8 mouse cellular contexts compared by ENCODE assay signal in genomic region chr8:80738388-80739154, GRCm38 (mm10). TPM values are rescaled to one million over a fixed set of nuclear protein-coding genes. Genes with fewer than 3 reads are reported as not detected.
DNase-seq lines count a peak whose midpoint lies in the region; ATAC-seq and TF ChIP-seq lines count a peak whose summit lies in the region.

No protein-coding gene starts in this region.

- peaks cover 0 to 4% of the 10 kb centered on the region in 2 experiments for H3K4me1 ChIP-seq in MEL (ENCODE audit: control insufficient read depth in 1 of 2, insufficient read depth in 2 of 2, low read length in 2 of 2)
- peaks cover 10% of the 10 kb centered on the region for H3K4me1 ChIP-seq in forebrain, embryonic 16.5 days (replicated peaks; ENCODE audit: control insufficient read depth, insufficient read depth, low read length)

- peak; percentile 55 for ATAC-seq in forebrain, embryonic 16.5 days

- DNase-seq in MEL (ENCODE audit: low read depth, low spot score): peak; percentile 68
- peak; percentile 49 to 62 for DNase-seq in cerebellum, adult 18-20 months
- peak; percentile 26 for DNase-seq in heart, postnatal 25 days (ENCODE audit: low spot score)
- peak; percentile 60 to 69 for DNase-seq in layer of hippocampus, postnatal 10 days (ENCODE audit: low spot score in 2 of 2)
- DNase-seq in lung, postnatal 10 days: peak; percentile 47
- peak; percentile 44 for DNase-seq in ovary, postnatal 36 days (ENCODE audit: low spot score)
- peak; percentile 65 for DNase-seq in thymus, postnatal 14 days

- H3K27ac ChIP-seq in MEL (ENCODE audit: control insufficient read depth, low read depth, low read length): peak overlapping the region; percentile 75
- peak overlapping the region; percentile 98 for H3K27ac ChIP-seq in forebrain, embryonic 16.5 days (ENCODE audit: low read length)

- peaks cover 20% of the 10 kb centered on the region for H3K79me2 ChIP-seq in MEL (ENCODE audit: control insufficient read depth, insufficient read depth, low read length, poor library complexity)

- H3K4me2 ChIP-seq in forebrain, embryonic 16.5 days (ENCODE audit: low read length): peak overlapping the region; percentile 85

- H3K36me3 ChIP-seq in MEL (ENCODE audit: control insufficient read depth in 1 of 2, insufficient read depth in 2 of 2, low read length in 2 of 2): peaks cover 17 to 22% of the 10 kb centered on the region in 2 experiments
- H3K36me3 ChIP-seq in forebrain, embryonic 16.5 days (ENCODE audit: control insufficient read depth, insufficient read depth): peaks cover 9% of the 10 kb centered on the region

- TF ChIP-seq CTCF in MEL (IDR thresholded peaks at IDR 0.05 in 2 of 3, conservative IDR thresholded peaks at IDR 0.05 in 1 of 3; ENCODE audit: control insufficient read depth in 1 of 3, insufficient read depth in 1 of 3, low read depth in 2 of 3, low read length in 3 of 3, poor library complexity in 1 of 3, severe bottlenecking in 1 of 3): no peak

- no peak for TF ChIP-seq EP300 in MEL (IDR thresholded peaks at IDR 0.05; ENCODE audit: low read depth in 1 of 2, low read length in 2 of 2)

- H3K4me3 ChIP-seq in MEL (ENCODE audit: control insufficient read depth in 1 of 2, insufficient read depth in 1 of 2, low read depth in 2 of 2, low read length in 2 of 2): peak overlapping the region; percentile 96 to 99
- H3K4me3 ChIP-seq in forebrain, embryonic 16.5 days (replicated peaks; ENCODE audit: low read length): peak overlapping the region; percentile 61

- intact Hi-C loops in heart, postnatal 25 days (cut with DNase I): no loop called here

- no peaks in the 10 kb centered on the region for H3K9me3 ChIP-seq in MEL (replicated peaks; ENCODE audit: insufficient read depth, low read length)
- H3K9me3 ChIP-seq in forebrain, embryonic 16.5 days (ENCODE audit: control insufficient read depth, low read length): no peaks in the 10 kb centered on the region

- H3K9ac ChIP-seq in MEL (ENCODE audit: control insufficient read depth, low read depth, low read length, poor library complexity, severe bottlenecking): peak overlapping the region; percentile 97
- H3K9ac ChIP-seq in forebrain, embryonic 16.5 days (replicated peaks; ENCODE audit: low read depth, low read length): peak overlapping the region; percentile 90

- H3K27me3 ChIP-seq in MEL (ENCODE audit: control insufficient read depth in 1 of 2, insufficient read depth in 2 of 2, low read length in 2 of 2): no peaks in the 10 kb centered on the region
- H3K27me3 ChIP-seq in forebrain, embryonic 16.5 days (replicated peaks; ENCODE audit: control insufficient read depth, insufficient read depth, low read length): no peaks in the 10 kb centered on the region

- WGBS in forebrain, embryonic 16.5 days: under 1% methylated on average over 72 of the region's 84 CpGs

- TF ChIP-seq RAD21 in MEL (IDR thresholded peaks at IDR 0.05; ENCODE audit: low read depth, low read length): no peak

- no peak; a peak in 1 of 4 replicates for TF ChIP-seq POLR2A in MEL (IDR thresholded peaks at IDR 0.05; ENCODE audit: control insufficient read depth in 1 of 2, insufficient read depth in 1 of 2, low read depth in 1 of 2, low read length in 2 of 2, poor library complexity in 1 of 2)

TF ChIP-seq in MEL, 35 proteins besides CTCF, POLR2A, EP300 and RAD21:
- peak; percentile 40; the same call in 1 of the 2 replicates for TF ChIP-seq NRF1 (IDR thresholded peaks at IDR 0.05; ENCODE audit: insufficient read depth, low read depth, low read length, poor library complexity, severe bottlenecking)
- TF ChIP-seq TBP (IDR thresholded peaks at IDR 0.05; ENCODE audit: low read depth, low read length): no peak
- TF ChIP-seq MXI1 (IDR thresholded peaks at IDR 0.05; ENCODE audit: low read depth, low read length): peak; percentile 18; the same call in 1 of the 2 replicates
- TF ChIP-seq UBTF (IDR thresholded peaks at IDR 0.05; ENCODE audit: borderline replicate concordance, insufficient read depth, low read depth, low read length): 0 out of 2 replicates have a peak, but pooled peaks have one; percentile 43
- 0 out of 2 replicates have a peak, but pooled peaks have one; percentile 7 for TF ChIP-seq ETS1 (IDR thresholded peaks at IDR 0.05; ENCODE audit: low read depth, low read length)

RNA-seq across cellular contexts. Expression of gene Smarca5, which starts 0.7 kb away (rescaled TPM):
- 89.1 and 99.2 TPM in 2 replicates for total RNA-seq in MEL (2012; rRNA removed)
- 100 to 1,000 TPM in 1 of 2 experiments, 10 to 100 TPM in 1; 59.0 to 140 TPM for polyA plus RNA-seq in MEL (2012; ENCODE audit: insufficient read depth in 1 of 2, insufficient read length in 2 of 2, low read depth in 1 of 2, low replicate concordance in 2 of 2, missing spikeins in 1 of 2)
- polyA plus RNA-seq in forebrain, embryonic 16.5 days (2015; fragmentation: Nextera tagmentation; extraction: Ambion mirVana): 53.3 and 69.9 TPM in 2 replicates
- total RNA-seq in heart, postnatal 25 days (2021): 10 to 100 TPM; 34.5 to 43.3 TPM
- total RNA-seq in layer of hippocampus, postnatal 10 days (2021): 10 to 100 TPM; 45.5 to 51.5 TPM

Comparison
In these comparisons a context has a peak if more than half of its experiments do, and no peak if none do; other contexts are left out.
1. Peak in every context shown above with its lines: DNase-seq, ATAC-seq, H3K4me3 ChIP-seq and H3K27ac ChIP-seq.